Mouse (Mus musculus) mouse embryonic stem cell (cell line): Measurements from ENCODE around the gene 4933414I15Rik.

Experiments used
- in situ Hi-C, 2 experiments: fragments of 300-500 bp; cut with MboI; formaldehyde crosslinking; loops; 1 replicate in 1 of 2; 3 replicates in 1 of 2; pipeline ENCODE4 v1.14.3; 2019 to 2020; ENCODE audit warnings: low sequenced_read_pairs in 2 of 2, low pct_unique_long_range_greater_than_20kb in 1 of 2, mixed read lengths in 1 of 2; ENCODE audit not compliant: unreplicated experiment in 1 of 2

The 4933414I15Rik gene

DNA sequence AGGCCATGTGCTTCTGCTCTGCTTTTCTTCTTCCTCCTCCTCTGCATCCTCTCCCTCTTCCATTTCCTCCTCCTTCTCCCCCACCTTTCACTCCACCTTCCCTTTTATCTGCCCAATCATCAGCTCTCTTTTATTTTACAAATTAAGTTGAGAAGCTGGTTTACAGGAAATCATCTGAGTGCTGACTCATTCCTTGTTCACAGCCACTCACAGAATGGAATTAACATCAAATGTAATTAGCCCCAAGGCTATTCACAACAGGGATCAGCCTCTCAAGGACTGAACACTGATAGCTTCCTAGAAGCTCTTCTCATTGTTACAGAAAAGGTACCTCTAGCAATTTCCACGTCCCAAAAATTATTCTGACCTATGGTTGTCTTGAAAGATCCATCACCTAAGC lies 46.2 kb downstream of the 4933414I15Rik start:
- in situ Hi-C loops: no loop called here

DNA sequence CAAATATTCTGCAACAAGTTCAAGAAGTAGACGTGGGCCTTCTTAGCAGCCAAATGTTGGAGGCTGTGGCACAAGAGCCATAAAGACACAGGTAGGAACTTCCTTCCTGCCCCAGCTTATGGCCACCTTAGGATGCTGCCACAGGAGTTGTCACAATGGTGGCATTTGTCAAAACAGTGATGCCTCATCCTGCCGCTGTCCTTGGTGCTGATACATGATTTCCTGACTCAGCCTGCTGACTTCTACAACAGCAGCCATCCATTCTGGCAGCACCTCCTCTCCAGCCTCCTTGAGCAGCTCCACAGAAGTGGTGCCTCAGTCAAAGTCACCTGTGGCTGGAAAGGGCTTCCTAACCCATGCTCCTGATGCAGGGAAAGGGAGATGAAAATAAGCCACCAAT lies 51.1 kb downstream of the 4933414I15Rik start:
- in situ Hi-C loops: no loop called here
